Mouse (Mus musculus): ENCODE measurements around the gene Klkb1.

GRCm38 (mm10) chr8:45253111-45253510 lies 41.5 kb downstream of the Klkb1 start:
- no peak for TF ChIP-seq CTCF (IDR thresholded peaks at IDR 0.05; ENCODE audit: low read depth)
- no peak for TF ChIP-seq EP300 (IDR thresholded peaks at IDR 0.05; ENCODE audit: low read depth)
